Mouse (Mus musculus) stomach, embryonic 16.5 days (tissue): ENCODE measurements at regions not wholly inside any gene's neighbourhood (a gene's known extent, or its start where the extent isn't known, plus 50 kb on each side); places are given as distances from the start of the nearest gene placed in this dataset.

ENCODE experiments used
- ATAC-seq: fragments of 200-750 bp; cut with Nextera tagmentation; 2 replicates; pipeline ENCODE4 v1.8.0; 2017; ENCODE audit warnings: moderate number of reproducible peaks, moderate TSS enrichment; ENCODE audit not compliant: insufficient read depth, low FRiP score
- H3K27ac ChIP-seq: fragments of 300-500 bp; sonication (generic); 2 replicates; pipeline ENCODE4 v1.5.1; 2014; ENCODE audit warnings: low read length
- H3K27me3 ChIP-seq: fragments of 300-500 bp; sonication (generic); 2 replicates; pipeline ENCODE4 v1.6.1; 2014; ENCODE audit warnings: low read length, control low read depth, mixed read lengths; ENCODE audit not compliant: control insufficient read depth, insufficient read depth
- H3K36me3 ChIP-seq: fragments of 300-500 bp; sonication (generic); 2 replicates; pipeline ENCODE4 v1.6.1; 2014; ENCODE audit warnings: low read length; ENCODE audit not compliant: control insufficient read depth, insufficient read depth
- H3K4me1 ChIP-seq: fragments of 300-500 bp; sonication (generic); 2 replicates; pipeline ENCODE4 v1.6.1; 2014; ENCODE audit warnings: low read length, control low read depth, mixed read lengths; ENCODE audit not compliant: control insufficient read depth, insufficient read depth
- H3K4me2 ChIP-seq: fragments of 300-500 bp; sonication (generic); 2 replicates; pipeline ENCODE4 v1.6.1; 2014; ENCODE audit warnings: low read depth, low read length, mixed read lengths
- H3K4me3 ChIP-seq: fragments of 300-500 bp; sonication (generic); replicated peaks from 2 replicates; pipeline ENCODE4 v1.5.1; 2014; ENCODE audit warnings: mild to moderate bottlenecking, low read length
- H3K9ac ChIP-seq: fragments of 300-500 bp; sonication (generic); 2 replicates; pipeline ENCODE4 v1.6.1; 2014; ENCODE audit warnings: low read length
- H3K9me3 ChIP-seq: fragments of 300-500 bp; sonication (generic); replicated peaks from 2 replicates; pipeline ENCODE4 v1.6.1; 2016; ENCODE audit warnings: low read length, control low read depth; ENCODE audit not compliant: control insufficient read depth
- WGBS: fragments of 180-500 bp; shearing (Covaris S2); extraction: QIAGEN DNeasy Blood & Tissue Kit; methylation state at CpG from one replicate; pipeline ENCODE4 v1.1.7; 2014; 5-methylcytosine and 5-hydroxymethylcytosine counted together

GRCm38 (mm10) chr1:76717639-76718292 is 797.1 kb downstream of the Epha4 start:
- Histone ChIP-seq H3K36me3 (no peaks in the 10 kb centered on the region), H3K27me3 (no peaks in the 10 kb centered on the region), H3K9ac (no peak overlapping the region), H3K4me3 (no peak overlapping the region), H3K9me3 (no peaks in the 10 kb centered on the region), H3K27ac (no peak overlapping the region), H3K4me2 (no peak overlapping the region), H3K4me1 (peaks cover 5% of the 10 kb centered on the region; the same call in 1 of the 2 replicates)
- no peak for ATAC-seq
- WGBS: 55% methylated on average over 11 of the region's 11 CpGs

GRCm38 (mm10) chr1:76724453-76724852 is 790.4 kb downstream of the Epha4 start:
- no peak overlapping the region for H3K4me3 ChIP-seq
- H3K36me3 ChIP-seq: no peaks in the 10 kb centered on the region
- no peak overlapping the region for H3K9ac ChIP-seq
- no peaks in the 10 kb centered on the region for H3K27me3 ChIP-seq
- no peak overlapping the region for H3K27ac ChIP-seq
- no peak for ATAC-seq
- WGBS: 51% methylated on average over 3 of the region's 3 CpGs
- no peak overlapping the region for H3K4me2 ChIP-seq
- no peaks in the 10 kb centered on the region for H3K9me3 ChIP-seq
- no peaks in the 10 kb centered on the region for H3K4me1 ChIP-seq

GRCm38 (mm10) chr1:76737003-76737402 is 777.9 kb downstream of the Epha4 start:
- Histone ChIP-seq H3K36me3 (no peaks in the 10 kb centered on the region), H3K27me3 (no peaks in the 10 kb centered on the region), H3K4me2 (no peak overlapping the region), H3K27ac (no peak overlapping the region), H3K9me3 (no peaks in the 10 kb centered on the region), H3K4me3 (no peak overlapping the region), H3K9ac (no peak overlapping the region), H3K4me1 (no peaks in the 10 kb centered on the region)
- ATAC-seq: no peak
- 67% methylated on average over 1 of the region's 1 CpGs for WGBS

GRCm38 (mm10) chr1:76737663-76738062 is 777.2 kb downstream of the Epha4 start:
- Histone ChIP-seq H3K9me3 (no peaks in the 10 kb centered on the region), H3K27me3 (no peaks in the 10 kb centered on the region), H3K4me2 (no peak overlapping the region), H3K4me3 (no peak overlapping the region), H3K36me3 (no peaks in the 10 kb centered on the region), H3K9ac (no peak overlapping the region), H3K4me1 (no peaks in the 10 kb centered on the region), H3K27ac (no peak overlapping the region)
- 96% methylated on average over 2 of the region's 2 CpGs for WGBS
- no peak for ATAC-seq

GRCm38 (mm10) chr1:76772694-76773093 is 742.2 kb downstream of the Epha4 start:
- Histone ChIP-seq H3K4me2 (no peak overlapping the region), H3K9ac (no peak overlapping the region), H3K4me3 (no peak overlapping the region), H3K4me1 (no peaks in the 10 kb centered on the region), H3K27me3 (no peaks in the 10 kb centered on the region), H3K27ac (no peak overlapping the region), H3K36me3 (no peaks in the 10 kb centered on the region), H3K9me3 (no peaks in the 10 kb centered on the region)
- no peak for ATAC-seq
- 69% methylated on average over 2 of the region's 2 CpGs for WGBS

- Histone ChIP-seq H3K27ac (no peak overlapping the region), H3K9me3 (no peaks in the 10 kb centered on the region), H3K9ac (no peak overlapping the region), H3K4me2 (no peak overlapping the region), H3K36me3 (no peaks in the 10 kb centered on the region), H3K4me1 (no peaks in the 10 kb centered on the region), H3K4me3 (no peak overlapping the region), H3K27me3 (no peaks in the 10 kb centered on the region)
- 87% methylated on average over 2 of the region's 2 CpGs for WGBS
- ATAC-seq: no peak
Measured at GRCm38 (mm10) chr1:76786871-76787270, 728.0 kb downstream of the Epha4 start.

- H3K9me3 ChIP-seq: no peaks in the 10 kb centered on the region
- ATAC-seq: no peak
- H3K4me2 ChIP-seq: no peak overlapping the region
- H3K9ac ChIP-seq: no peak overlapping the region
- H3K4me1 ChIP-seq: no peaks in the 10 kb centered on the region
- no peaks in the 10 kb centered on the region for H3K27me3 ChIP-seq
- H3K4me3 ChIP-seq: no peak overlapping the region
- no peaks in the 10 kb centered on the region for H3K36me3 ChIP-seq
- H3K27ac ChIP-seq: no peak overlapping the region
- 97% methylated on average over 2 of the region's 2 CpGs for WGBS
Measured at GRCm38 (mm10) chr1:76793438-76793837, 721.5 kb downstream of the Epha4 start.

GRCm38 (mm10) chr1:76819906-76820305 is 695.0 kb downstream of the Epha4 start:
- no peak overlapping the region for H3K4me2 ChIP-seq
- H3K36me3 ChIP-seq: no peaks in the 10 kb centered on the region
- no peak overlapping the region for H3K4me3 ChIP-seq
- no peak for ATAC-seq
- 79% methylated on average over 1 of the region's 1 CpGs for WGBS
- no peak overlapping the region for H3K27ac ChIP-seq
- H3K9me3 ChIP-seq: no peaks in the 10 kb centered on the region
- no peaks in the 10 kb centered on the region for H3K27me3 ChIP-seq
- no peaks in the 10 kb centered on the region for H3K4me1 ChIP-seq
- H3K9ac ChIP-seq: no peak overlapping the region

GRCm38 (mm10) chr1:76821610-76822009 is 693.3 kb downstream of the Epha4 start:
- H3K9ac ChIP-seq: no peak overlapping the region
- no peaks in the 10 kb centered on the region for H3K4me1 ChIP-seq
- H3K4me2 ChIP-seq: no peak overlapping the region
- ATAC-seq: no peak
- H3K27ac ChIP-seq: no peak overlapping the region
- H3K27me3 ChIP-seq: no peaks in the 10 kb centered on the region
- H3K9me3 ChIP-seq: no peaks in the 10 kb centered on the region
- WGBS: 72% methylated on average over 3 of the region's 3 CpGs
- no peaks in the 10 kb centered on the region for H3K36me3 ChIP-seq
- no peak overlapping the region for H3K4me3 ChIP-seq
